Mouse (Mus musculus): ENCODE measurements at regions not wholly inside any gene's neighbourhood (a gene's known extent, or its start where the extent isn't known, plus 50 kb on each side); places are given as distances from the start of the nearest gene placed in this dataset.

GRCm38 (mm10) chr9:68372726-68373125 is 280.9 kb upstream of the Rora start:
- no peaks in the 10 kb centered on the region for H3K9me3 ChIP-seq (replicated peaks; ENCODE audit: control insufficient read depth, low read length)
- ATAC-seq (ENCODE audit: insufficient read depth, low read depth) (no peak), DNase-seq (ENCODE audit: low spot score) (no peak)
- no peaks in the 10 kb centered on the region for H3K4me1 ChIP-seq (ENCODE audit: control insufficient read depth, insufficient read depth)
- no peaks in the 10 kb centered on the region for H3K27me3 ChIP-seq (ENCODE audit: control insufficient read depth, insufficient read depth, low read length)
- H3K4me3 ChIP-seq (ENCODE audit: low read depth, low read length) = no peak overlapping the region
- no peaks in the 10 kb centered on the region for H3K36me3 ChIP-seq (replicated peaks; ENCODE audit: control insufficient read depth, insufficient read depth, low read length)
- no peak for TF ChIP-seq EP300 (IDR thresholded peaks at IDR 0.05; ENCODE audit: low read depth)
- no peak for TF ChIP-seq CTCF (IDR thresholded peaks at IDR 0.05; ENCODE audit: low read depth)
- no peak overlapping the region for H3K27ac ChIP-seq (ENCODE audit: low read depth)
- WGBS = 76% methylated on average over 4 of the region's 4 CpGs
- H3K4me2 ChIP-seq (ENCODE audit: low read depth, low read length) = no peak overlapping the region
- no peak overlapping the region for H3K9ac ChIP-seq (replicated peaks; ENCODE audit: low read depth, low read length)

DNA sequence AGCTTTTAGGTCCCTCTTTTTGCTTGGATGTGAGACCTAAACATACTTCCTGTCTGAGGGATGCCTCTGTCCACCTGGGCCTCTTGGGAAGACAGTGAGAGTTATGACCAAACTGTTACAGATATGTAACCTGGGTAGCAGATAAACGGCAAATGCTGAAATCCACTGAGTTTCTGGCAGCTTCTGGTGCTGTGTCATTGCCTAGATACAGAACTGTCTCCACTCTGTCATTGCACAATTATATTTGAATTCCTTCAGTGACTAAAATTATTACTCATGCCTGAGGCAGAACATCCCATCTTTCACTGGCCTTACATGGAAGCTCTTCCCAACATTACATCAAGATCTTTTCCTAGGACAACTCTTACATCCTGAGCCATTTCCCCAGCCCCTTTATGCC is 277.4 kb upstream of the Rora start:
- H3K27ac ChIP-seq (ENCODE audit: low read depth) = no peak overlapping the region
- no peak overlapping the region for H3K4me2 ChIP-seq (ENCODE audit: low read depth, low read length)
- WGBS = 71% methylated on average over 1 of the region's 1 CpGs
- H3K36me3 ChIP-seq (replicated peaks; ENCODE audit: control insufficient read depth, insufficient read depth, low read length) = no peaks in the 10 kb centered on the region
- no peaks in the 10 kb centered on the region for H3K27me3 ChIP-seq (ENCODE audit: control insufficient read depth, insufficient read depth, low read length)
- DNase-seq (ENCODE audit: low spot score) (no peak), ATAC-seq (ENCODE audit: insufficient read depth, low read depth) (no peak)
- TF ChIP-seq EP300 (IDR thresholded peaks at IDR 0.05; ENCODE audit: low read depth) (no peak), CTCF (IDR thresholded peaks at IDR 0.05; ENCODE audit: low read depth) (no peak)
- H3K9me3 ChIP-seq (replicated peaks; ENCODE audit: control insufficient read depth, low read length) = no peaks in the 10 kb centered on the region
- no peak overlapping the region for H3K9ac ChIP-seq (replicated peaks; ENCODE audit: low read depth, low read length)
- H3K4me3 ChIP-seq (ENCODE audit: low read depth, low read length) = no peak overlapping the region
- no peaks in the 10 kb centered on the region for H3K4me1 ChIP-seq (ENCODE audit: control insufficient read depth, insufficient read depth)

GRCm38 (mm10) chr9:68381871-68382270 is 271.7 kb upstream of the Rora start:
- TF ChIP-seq EP300 (IDR thresholded peaks at IDR 0.05; ENCODE audit: low read depth) (no peak), CTCF (IDR thresholded peaks at IDR 0.05; ENCODE audit: low read depth) (no peak; the same call in 1 of the 2 replicates)
- no peak overlapping the region for H3K9ac ChIP-seq (replicated peaks; ENCODE audit: low read depth, low read length)
- H3K27ac ChIP-seq (ENCODE audit: low read depth) = no peak overlapping the region
- ATAC-seq (ENCODE audit: insufficient read depth, low read depth) (no peak), DNase-seq (ENCODE audit: low spot score) (no peak)
- H3K36me3 ChIP-seq (replicated peaks; ENCODE audit: control insufficient read depth, insufficient read depth, low read length) = no peaks in the 10 kb centered on the region
- no peak overlapping the region for H3K4me2 ChIP-seq (ENCODE audit: low read depth, low read length)
- H3K4me3 ChIP-seq (ENCODE audit: low read depth, low read length) = no peak overlapping the region
- H3K9me3 ChIP-seq (replicated peaks; ENCODE audit: control insufficient read depth, low read length) = no peaks in the 10 kb centered on the region
- no peaks in the 10 kb centered on the region for H3K4me1 ChIP-seq (ENCODE audit: control insufficient read depth, insufficient read depth)
- WGBS = 78% methylated on average over 6 of the region's 6 CpGs
- H3K27me3 ChIP-seq (ENCODE audit: control insufficient read depth, insufficient read depth, low read length) = no peaks in the 10 kb centered on the region

DNA sequence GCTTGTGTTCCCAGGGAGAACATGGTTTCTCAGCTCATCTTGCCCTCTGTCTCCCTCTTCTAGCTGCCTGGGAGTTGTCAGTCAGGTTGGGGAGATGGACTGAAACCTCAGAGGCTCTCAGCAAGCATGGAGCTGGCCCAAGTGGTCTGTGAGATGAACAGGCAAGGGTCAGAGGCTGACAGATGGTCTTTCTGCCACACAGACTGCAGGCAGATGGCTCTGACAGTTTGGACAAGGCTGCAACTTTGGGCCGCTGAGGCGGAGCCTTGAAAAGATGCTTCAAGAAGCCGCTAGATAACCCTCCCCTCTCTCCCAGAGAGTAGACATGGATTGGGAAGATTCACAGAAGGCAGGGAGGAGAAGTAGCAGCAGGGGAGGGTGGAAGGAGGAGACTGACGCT is 252.7 kb upstream of the Rora start:
- DNase-seq (ENCODE audit: low spot score) (no peak), ATAC-seq (ENCODE audit: insufficient read depth, low read depth) (no peak)
- no peak overlapping the region for H3K27ac ChIP-seq (ENCODE audit: low read depth)
- peaks cover 5% of the 10 kb centered on the region; the same call in 1 of the 2 replicates for H3K4me1 ChIP-seq (ENCODE audit: control insufficient read depth, insufficient read depth)
- H3K27me3 ChIP-seq (ENCODE audit: control insufficient read depth, insufficient read depth, low read length) = no peaks in the 10 kb centered on the region
- WGBS = 72% methylated on average over 4 of the region's 4 CpGs
- H3K36me3 ChIP-seq (replicated peaks; ENCODE audit: control insufficient read depth, insufficient read depth, low read length) = no peaks in the 10 kb centered on the region
- H3K9me3 ChIP-seq (replicated peaks; ENCODE audit: control insufficient read depth, low read length) = no peaks in the 10 kb centered on the region
- H3K9ac ChIP-seq (replicated peaks; ENCODE audit: low read depth, low read length) = no peak overlapping the region
- H3K4me3 ChIP-seq (ENCODE audit: low read depth, low read length) = no peak overlapping the region
- no peak for TF ChIP-seq EP300 (IDR thresholded peaks at IDR 0.05; ENCODE audit: low read depth)
- TF ChIP-seq CTCF (IDR thresholded peaks at IDR 0.05; ENCODE audit: low read depth) = no peak
- H3K4me2 ChIP-seq (ENCODE audit: low read depth, low read length) = no peak overlapping the region

DNA sequence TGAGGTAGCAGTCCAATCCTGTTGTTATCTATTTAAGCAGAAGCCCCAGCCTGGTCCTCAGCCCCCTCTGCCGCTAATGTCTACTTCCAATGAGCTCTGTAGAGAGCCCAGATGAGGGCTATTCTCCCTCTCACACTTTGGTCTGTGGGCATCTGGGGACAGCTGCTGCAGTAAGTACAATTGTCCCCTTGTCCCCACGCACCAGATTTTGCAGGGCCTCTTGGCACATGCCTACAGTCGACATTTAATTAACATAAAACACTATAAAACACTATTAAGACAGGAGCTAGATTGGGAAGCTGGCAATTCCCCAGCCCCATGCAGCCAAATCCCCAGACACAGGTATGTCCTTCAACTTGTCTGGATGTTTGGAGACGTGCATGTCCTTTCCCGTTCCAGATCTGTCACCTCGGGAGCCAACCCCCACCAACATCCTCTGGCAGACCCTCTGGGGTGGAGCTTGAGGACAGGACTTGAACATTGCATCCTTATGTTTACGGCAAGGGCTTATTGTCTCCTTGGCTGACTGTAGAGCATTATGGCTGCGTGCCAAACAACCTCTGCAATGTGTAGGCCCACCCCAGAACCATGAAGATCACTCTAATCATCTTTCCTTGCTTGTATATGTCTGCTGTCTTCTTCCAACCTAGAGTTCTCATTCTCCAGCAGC is 251.3 kb upstream of the Rora start:
- Histone ChIP-seq H3K27me3 (ENCODE audit: control insufficient read depth, insufficient read depth, low read length) (no peaks in the 10 kb centered on the region), H3K9me3 (replicated peaks; ENCODE audit: control insufficient read depth, low read length) (no peaks in the 10 kb centered on the region), H3K9ac (replicated peaks; ENCODE audit: low read depth, low read length) (no peak overlapping the region), H3K4me3 (ENCODE audit: low read depth, low read length) (no peak overlapping the region), H3K4me2 (ENCODE audit: low read depth, low read length) (no peak overlapping the region), H3K27ac (ENCODE audit: low read depth) (no peak overlapping the region), H3K36me3 (replicated peaks; ENCODE audit: control insufficient read depth, insufficient read depth, low read length) (no peaks in the 10 kb centered on the region), H3K4me1 (ENCODE audit: control insufficient read depth, insufficient read depth) (peaks cover 5% of the 10 kb centered on the region; the same call in 1 of the 2 replicates)
- 47% methylated on average over 8 of the region's 8 CpGs for WGBS
- no peak for ATAC-seq (ENCODE audit: insufficient read depth, low read depth)
- TF ChIP-seq CTCF (IDR thresholded peaks at IDR 0.05; ENCODE audit: low read depth) (no peak), EP300 (IDR thresholded peaks at IDR 0.05; ENCODE audit: low read depth) (no peak)
- no peak for DNase-seq (ENCODE audit: low spot score)

- H3K4me2 ChIP-seq (ENCODE audit: low read depth, low read length) = no peak overlapping the region
- H3K27me3 ChIP-seq (ENCODE audit: control insufficient read depth, insufficient read depth, low read length) = no peaks in the 10 kb centered on the region
- 73% methylated on average over 3 of the region's 3 CpGs for WGBS
- H3K9me3 ChIP-seq (replicated peaks; ENCODE audit: control insufficient read depth, low read length) = no peaks in the 10 kb centered on the region
- TF ChIP-seq EP300 (IDR thresholded peaks at IDR 0.05; ENCODE audit: low read depth) (no peak), CTCF (IDR thresholded peaks at IDR 0.05; ENCODE audit: low read depth) (no peak)
- H3K4me1 ChIP-seq (ENCODE audit: control insufficient read depth, insufficient read depth) = peaks cover 5% of the 10 kb centered on the region; the same call in 1 of the 2 replicates
- no peak overlapping the region for H3K4me3 ChIP-seq (ENCODE audit: low read depth, low read length)
- DNase-seq (ENCODE audit: low spot score) (peak; percentile 33), ATAC-seq (ENCODE audit: insufficient read depth, low read depth) (no peak)
- H3K36me3 ChIP-seq (replicated peaks; ENCODE audit: control insufficient read depth, insufficient read depth, low read length) = no peaks in the 10 kb centered on the region
- H3K9ac ChIP-seq (replicated peaks; ENCODE audit: low read depth, low read length) = no peak overlapping the region
- no peak overlapping the region for H3K27ac ChIP-seq (ENCODE audit: low read depth)
Observed at GRCm38 (mm10) chr9:68402981-68403380, 250.6 kb upstream of the Rora start.

All from heart, postnatal 0 days (tissue).